Mouse (Mus musculus) neural tube, embryonic 12.5 days (tissue): ENCODE results near the gene Atp10b. TPM values are rescaled to one million over a fixed set of nuclear protein-coding genes. Genes with fewer than 3 reads are reported as not detected.

Experiments used
- ATAC-seq: fragments of 200-750 bp; cut with Nextera tagmentation; 2 replicates; pipeline ENCODE4 v1.8.0; 2017; ENCODE audit warnings: low read depth, mild to moderate bottlenecking, moderate TSS enrichment, moderate library complexity; ENCODE audit not compliant: low FRiP score
- H3K27ac ChIP-seq: fragments of 300-500 bp; sonication (generic); 2 replicates; pipeline ENCODE4 v1.5.1; 2016
- H3K27me3 ChIP-seq: fragments of 300-500 bp; sonication (generic); replicated peaks from 2 replicates; pipeline ENCODE4 v1.6.1; 2016; ENCODE audit warnings: mild to moderate bottlenecking
- H3K36me3 ChIP-seq: fragments of 300-500 bp; sonication (generic); 2 replicates; pipeline ENCODE4 v1.6.1; 2016; ENCODE audit warnings: mild to moderate bottlenecking
- H3K4me1 ChIP-seq: fragments of 300-500 bp; sonication (generic); 2 replicates; pipeline ENCODE4 v1.6.1; 2016
- H3K4me2 ChIP-seq: fragments of 300-500 bp; sonication (generic); replicated peaks from 2 replicates; pipeline ENCODE4 v1.6.1; 2016; ENCODE audit warnings: mild to moderate bottlenecking
- H3K4me3 ChIP-seq: fragments of 300-500 bp; sonication (generic); 2 replicates; pipeline ENCODE4 v1.5.1; 2016
- H3K9ac ChIP-seq: fragments of 300-500 bp; sonication (generic); 2 replicates; pipeline ENCODE4 v1.6.1; 2016; ENCODE audit warnings: mild to moderate bottlenecking
- H3K9me3 ChIP-seq: fragments of 300-500 bp; sonication (generic); 2 replicates; pipeline ENCODE4 v1.6.1; 2016; ENCODE audit warnings: mild to moderate bottlenecking
- WGBS: fragments of 180-500 bp; shearing (Covaris S2); methylation state at CpG from one replicate; pipeline ENCODE4 v1.1.7; 2016; 5-methylcytosine and 5-hydroxymethylcytosine counted together
- polyA plus RNA-seq: library from polyadenylated mRNA; unstranded; fragments of >200 nt; fragmentation: Nextera tagmentation; extraction: Ambion mirVana; gene quantifications from 2 replicates; pipeline ENCODE4 v1.2.1, GENCODE M21; 2016

Gene Atp10b
- polyA plus RNA-seq, 1 experiment from 2014 or later: 0.67 TPM

GRCm38 (mm10) chr11:43213134-43213533 is 63.5 kb downstream of the Atp10b start:
- H3K4me1 ChIP-seq: no peaks in the 10 kb centered on the region; the same call in 1 of the 2 replicates
- WGBS: 45% methylated on average over 1 of the region's 1 CpGs
- no peak overlapping the region for H3K4me2 ChIP-seq
- no peaks in the 10 kb centered on the region for H3K9me3 ChIP-seq
- no peak overlapping the region for H3K9ac ChIP-seq
- ATAC-seq: no peak
- H3K27ac ChIP-seq: no peak overlapping the region
- H3K36me3 ChIP-seq: no peaks in the 10 kb centered on the region
- H3K27me3 ChIP-seq: no peaks in the 10 kb centered on the region
- no peak overlapping the region for H3K4me3 ChIP-seq

- Histone ChIP-seq H3K27ac (no peak overlapping the region), H3K4me2 (no peak overlapping the region), H3K4me1 (no peaks in the 10 kb centered on the region; the same call in 1 of the 2 replicates), H3K9ac (no peak overlapping the region), H3K27me3 (no peaks in the 10 kb centered on the region), H3K4me3 (no peak overlapping the region), H3K9me3 (no peaks in the 10 kb centered on the region), H3K36me3 (no peaks in the 10 kb centered on the region)
- no peak for ATAC-seq
- WGBS: 96% methylated on average over 1 of the region's 1 CpGs
These were observed 64.1 kb downstream of the Atp10b start for GRCm38 (mm10) chr11:43213740-43214139.

GRCm38 (mm10) chr11:43217021-43217420 is 67.3 kb downstream of the Atp10b start:
- no peaks in the 10 kb centered on the region for H3K9me3 ChIP-seq
- WGBS: 72% methylated on average over 4 of the region's 4 CpGs
- H3K9ac ChIP-seq: no peak overlapping the region
- no peak overlapping the region for H3K4me2 ChIP-seq
- no peak overlapping the region for H3K4me3 ChIP-seq
- H3K36me3 ChIP-seq: no peaks in the 10 kb centered on the region
- ATAC-seq: no peak
- no peak overlapping the region for H3K27ac ChIP-seq
- no peaks in the 10 kb centered on the region for H3K27me3 ChIP-seq
- H3K4me1 ChIP-seq: no peaks in the 10 kb centered on the region; the same call in 1 of the 2 replicates

GRCm38 (mm10) chr11:43230231-43230630 is 80.6 kb downstream of the Atp10b start:
- Histone ChIP-seq H3K27ac (no peak overlapping the region), H3K9me3 (no peaks in the 10 kb centered on the region), H3K4me1 (no peaks in the 10 kb centered on the region), H3K27me3 (no peaks in the 10 kb centered on the region), H3K36me3 (no peaks in the 10 kb centered on the region), H3K4me2 (no peak overlapping the region), H3K4me3 (no peak overlapping the region), H3K9ac (no peak overlapping the region)
- 96% methylated on average over 6 of the region's 6 CpGs for WGBS
- no peak for ATAC-seq

- H3K9me3 ChIP-seq: no peaks in the 10 kb centered on the region
- H3K27me3 ChIP-seq: no peaks in the 10 kb centered on the region
- H3K27ac ChIP-seq: no peak overlapping the region
- 78% methylated on average over 7 of the region's 7 CpGs for WGBS
- H3K4me2 ChIP-seq: no peak overlapping the region
- ATAC-seq: no peak
- H3K9ac ChIP-seq: no peak overlapping the region
- H3K36me3 ChIP-seq: no peaks in the 10 kb centered on the region
- H3K4me3 ChIP-seq: no peak overlapping the region
- no peaks in the 10 kb centered on the region for H3K4me1 ChIP-seq
These were observed 82.4 kb downstream of the Atp10b start for GRCm38 (mm10) chr11:43232073-43232472.

- Histone ChIP-seq H3K9me3 (no peaks in the 10 kb centered on the region), H3K27me3 (no peaks in the 10 kb centered on the region), H3K4me3 (no peak overlapping the region), H3K27ac (no peak overlapping the region), H3K36me3 (no peaks in the 10 kb centered on the region), H3K4me1 (no peaks in the 10 kb centered on the region), H3K9ac (no peak overlapping the region), H3K4me2 (no peak overlapping the region)
- WGBS: 77% methylated on average over 8 of the region's 8 CpGs
- no peak for ATAC-seq
These were observed 86.8 kb downstream of the Atp10b start for GRCm38 (mm10) chr11:43236360-43237039.

GRCm38 (mm10) chr11:43239804-43240203 is 90.1 kb downstream of the Atp10b start:
- H3K4me3 ChIP-seq: no peak overlapping the region
- no peaks in the 10 kb centered on the region for H3K36me3 ChIP-seq
- H3K9ac ChIP-seq: no peak overlapping the region
- no peaks in the 10 kb centered on the region for H3K4me1 ChIP-seq
- no peaks in the 10 kb centered on the region for H3K27me3 ChIP-seq
- 96% methylated on average over 8 of the region's 8 CpGs for WGBS
- H3K27ac ChIP-seq: no peak overlapping the region
- no peak for ATAC-seq
- no peaks in the 10 kb centered on the region for H3K9me3 ChIP-seq
- no peak overlapping the region for H3K4me2 ChIP-seq

- 53% methylated on average over 6 of the region's 6 CpGs for WGBS
- no peaks in the 10 kb centered on the region for H3K9me3 ChIP-seq
- no peak overlapping the region for H3K9ac ChIP-seq
- no peak overlapping the region for H3K4me2 ChIP-seq
- H3K27me3 ChIP-seq: no peaks in the 10 kb centered on the region
- no peak overlapping the region for H3K27ac ChIP-seq
- no peaks in the 10 kb centered on the region for H3K36me3 ChIP-seq
- no peak overlapping the region for H3K4me3 ChIP-seq
- ATAC-seq: no peak
- H3K4me1 ChIP-seq: no peaks in the 10 kb centered on the region
These were observed 103.4 kb downstream of the Atp10b start for GRCm38 (mm10) chr11:43253034-43253433.

GRCm38 (mm10) chr11:43255262-43255661 is 105.6 kb downstream of the Atp10b start:
- Histone ChIP-seq H3K9me3 (no peaks in the 10 kb centered on the region), H3K4me2 (no peak overlapping the region), H3K9ac (no peak overlapping the region), H3K4me3 (no peak overlapping the region), H3K27me3 (no peaks in the 10 kb centered on the region), H3K27ac (no peak overlapping the region), H3K36me3 (no peaks in the 10 kb centered on the region), H3K4me1 (no peaks in the 10 kb centered on the region)
- no peak for ATAC-seq
- 83% methylated on average over 4 of the region's 4 CpGs for WGBS

- Histone ChIP-seq H3K4me1 (no peaks in the 10 kb centered on the region), H3K27ac (no peak overlapping the region), H3K9ac (no peak overlapping the region), H3K9me3 (no peaks in the 10 kb centered on the region), H3K4me3 (no peak overlapping the region), H3K27me3 (no peaks in the 10 kb centered on the region), H3K4me2 (no peak overlapping the region), H3K36me3 (no peaks in the 10 kb centered on the region)
- ATAC-seq: no peak
- 81% methylated on average over 3 of the region's 3 CpGs for WGBS
These were observed 107.6 kb downstream of the Atp10b start for GRCm38 (mm10) chr11:43257291-43257690.

GRCm38 (mm10) chr11:43257781-43258180 is 108.1 kb downstream of the Atp10b start:
- H3K4me3 ChIP-seq: no peak overlapping the region
- no peak overlapping the region for H3K27ac ChIP-seq
- ATAC-seq: no peak
- no peaks in the 10 kb centered on the region for H3K4me1 ChIP-seq
- no peaks in the 10 kb centered on the region for H3K36me3 ChIP-seq
- no peak overlapping the region for H3K4me2 ChIP-seq
- 85% methylated on average over 7 of the region's 7 CpGs for WGBS
- H3K27me3 ChIP-seq: no peaks in the 10 kb centered on the region
- H3K9me3 ChIP-seq: no peaks in the 10 kb centered on the region
- no peak overlapping the region for H3K9ac ChIP-seq

- 45% methylated on average over 3 of the region's 3 CpGs for WGBS
- no peak overlapping the region for H3K9ac ChIP-seq
- ATAC-seq: peak; percentile 74; the same call in 1 of the 2 replicates
- no peaks in the 10 kb centered on the region for H3K9me3 ChIP-seq
- H3K4me1 ChIP-seq: no peaks in the 10 kb centered on the region
- no peak overlapping the region for H3K4me2 ChIP-seq
- H3K4me3 ChIP-seq: no peak overlapping the region
- no peak overlapping the region for H3K27ac ChIP-seq
- no peaks in the 10 kb centered on the region for H3K36me3 ChIP-seq
- H3K27me3 ChIP-seq: no peaks in the 10 kb centered on the region
These were observed 114.0 kb downstream of the Atp10b start for GRCm38 (mm10) chr11:43263548-43264218.

- H3K4me2 ChIP-seq: no peak overlapping the region
- no peak overlapping the region for H3K9ac ChIP-seq
- H3K4me1 ChIP-seq: no peaks in the 10 kb centered on the region
- H3K27me3 ChIP-seq: no peaks in the 10 kb centered on the region
- 82% methylated on average over 3 of the region's 3 CpGs for WGBS
- no peaks in the 10 kb centered on the region for H3K9me3 ChIP-seq
- no peak for ATAC-seq
- H3K36me3 ChIP-seq: no peaks in the 10 kb centered on the region
- H3K27ac ChIP-seq: no peak overlapping the region
- no peak overlapping the region for H3K4me3 ChIP-seq
These were observed 117.8 kb downstream of the Atp10b start for GRCm38 (mm10) chr11:43267505-43267904.
